Mouse (Mus musculus): ENCODE measurements around the gene Ypel1.

- TF ChIP-seq POLR2A (IDR thresholded peaks at IDR 0.05; ENCODE audit: borderline replicate concordance, extremely low read depth, low read depth, low read length) = no peak
- TF ChIP-seq CTCF (IDR thresholded peaks at IDR 0.05; ENCODE audit: insufficient read depth, low read length) = no peak
Measured at GRCm38 (mm10) chr16:17096938-17097337, 27.4 kb downstream of the Ypel1 start.
